Mouse (Mus musculus): ENCODE results near the gene Zfp326. TPM values are rescaled to one million over a fixed set of nuclear protein-coding genes. Genes with fewer than 3 reads are reported as not detected.

Zfp326 gene
- total and polyA plus RNA-seq, 2 experiments from 2014 or later = 30.5 to 40.8 TPM

- TF ChIP-seq CTCF (IDR thresholded peaks at IDR 0.05) = no peak
- 77% methylated on average over 3 of the region's 3 CpGs for WGBS
- Histone ChIP-seq H3K27ac (ENCODE audit: low read depth, low read length) (no peak overlapping the region), H3K36me3 (ENCODE audit: insufficient read depth, low read length) (no peaks in the 10 kb centered on the region), H3K9ac (replicated peaks; ENCODE audit: low read length, poor library complexity, severe bottlenecking) (no peak overlapping the region), H3K4me3 (ENCODE audit: low read depth, low read length) (no peak overlapping the region), H3K27me3 (ENCODE audit: insufficient read depth, low read length) (no peaks in the 10 kb centered on the region), H3K9me3 (ENCODE audit: low read length) (no peaks in the 10 kb centered on the region), H3K4me1 (ENCODE audit: insufficient read depth, low read length) (no peaks in the 10 kb centered on the region), H3K4me2 (ENCODE audit: low read depth, low read length, poor library complexity, severe bottlenecking) (no peak overlapping the region)
- DNase-seq (ENCODE audit: low spot score) (no peak), ATAC-seq (ENCODE audit: low FRiP score) (no peak)
Measured at GRCm38 (mm10) chr5:105871140-105871539, 5.2 kb upstream of the Zfp326 start.

DNA sequence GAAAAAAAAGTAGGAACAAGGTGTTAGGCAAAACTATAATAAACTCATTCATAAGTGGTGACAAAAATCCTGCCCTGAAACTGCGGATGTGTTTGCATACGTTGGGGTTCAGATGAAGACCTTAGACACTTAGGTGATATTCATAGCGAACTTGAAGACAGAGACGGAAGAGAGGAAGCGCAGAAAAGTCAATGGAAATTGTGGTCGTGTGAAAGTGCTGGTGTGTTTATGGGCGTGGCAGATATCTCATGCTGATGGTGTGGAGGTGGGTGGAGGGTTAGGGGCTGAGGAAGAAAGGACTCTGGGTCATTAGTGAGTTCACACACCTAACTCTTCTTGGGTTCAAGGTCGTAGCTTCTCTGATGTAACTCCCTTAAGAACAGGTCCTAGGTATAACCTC is 4.2 kb upstream of the Zfp326 start:
- Histone ChIP-seq H3K4me2 (ENCODE audit: low read depth, low read length, poor library complexity, severe bottlenecking) (no peak overlapping the region), H3K27ac (ENCODE audit: low read depth, low read length) (no peak overlapping the region), H3K36me3 (ENCODE audit: insufficient read depth, low read length) (no peaks in the 10 kb centered on the region), H3K27me3 (ENCODE audit: insufficient read depth, low read length) (no peaks in the 10 kb centered on the region), H3K4me1 (ENCODE audit: insufficient read depth, low read length) (no peaks in the 10 kb centered on the region), H3K9me3 (ENCODE audit: low read length) (no peaks in the 10 kb centered on the region), H3K4me3 (ENCODE audit: low read depth, low read length) (no peak overlapping the region), H3K9ac (replicated peaks; ENCODE audit: low read length, poor library complexity, severe bottlenecking) (no peak overlapping the region)
- TF ChIP-seq CTCF (IDR thresholded peaks at IDR 0.05) = no peak
- DNase-seq (ENCODE audit: low spot score) (no peak), ATAC-seq (ENCODE audit: low FRiP score) (no peak)
- WGBS = 85% methylated on average over 8 of the region's 8 CpGs

DNA sequence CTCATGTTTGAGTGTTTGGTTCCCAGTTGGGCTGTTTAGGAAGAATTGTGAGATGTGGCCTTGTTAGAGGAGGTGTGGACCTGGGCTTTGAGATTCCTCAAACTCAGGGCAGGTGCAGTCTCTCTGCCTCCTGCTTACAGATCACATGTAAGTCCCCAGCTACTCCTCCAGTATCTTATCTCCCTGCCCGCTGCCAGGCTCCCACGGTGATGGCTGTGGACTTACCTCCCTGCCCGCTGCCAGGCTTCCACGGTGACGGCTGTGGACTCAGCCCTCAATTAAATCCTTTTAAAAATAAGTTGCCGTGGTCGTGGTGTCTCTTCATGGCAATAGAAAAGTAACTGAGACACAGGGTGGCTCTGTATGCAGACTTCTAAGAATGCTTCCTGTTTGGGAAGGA is 3.4 kb upstream of the Zfp326 start:
- H3K9me3 ChIP-seq (ENCODE audit: low read length) = no peaks in the 10 kb centered on the region
- ATAC-seq (ENCODE audit: low FRiP score) = no peak
- H3K4me1 ChIP-seq (ENCODE audit: insufficient read depth, low read length) = peaks cover 2% of the 10 kb centered on the region; the same call in 1 of the 2 replicates

DNA sequence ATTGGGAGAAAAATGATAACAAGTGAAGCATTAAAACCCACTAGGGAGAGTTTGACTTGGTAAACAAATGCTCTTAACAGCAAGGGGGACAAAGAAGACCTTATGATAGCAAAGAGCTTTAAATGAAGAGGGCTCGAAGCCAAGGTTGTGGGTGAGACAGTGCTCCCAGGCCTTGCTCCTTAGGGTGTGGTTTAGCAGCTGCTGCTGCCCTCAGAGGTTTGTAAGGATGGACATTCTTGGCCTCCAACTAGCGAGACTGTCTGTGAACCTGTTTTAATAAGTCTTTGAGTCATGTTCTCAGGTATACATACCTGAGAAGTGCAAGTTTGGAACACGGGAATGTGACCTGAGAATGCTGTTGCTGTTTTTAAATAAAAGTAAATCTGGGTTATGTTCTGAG is 2.6 kb upstream of the Zfp326 start:
- peaks cover 9% of the 10 kb centered on the region for H3K4me1 ChIP-seq (ENCODE audit: insufficient read depth, low read length)
- DNase-seq (ENCODE audit: low spot score) (no peak), ATAC-seq (ENCODE audit: low FRiP score) (no peak)
- no peak overlapping the region for H3K4me3 ChIP-seq (ENCODE audit: low read depth, low read length)
- no peaks in the 10 kb centered on the region for H3K9me3 ChIP-seq (ENCODE audit: low read length)
- no peaks in the 10 kb centered on the region for H3K27me3 ChIP-seq (ENCODE audit: insufficient read depth, low read length)
- no peak for TF ChIP-seq CTCF (IDR thresholded peaks at IDR 0.05)
- H3K4me2 ChIP-seq (ENCODE audit: low read depth, low read length, poor library complexity, severe bottlenecking) = no peak overlapping the region
- H3K36me3 ChIP-seq (ENCODE audit: insufficient read depth, low read length) = no peaks in the 10 kb centered on the region
- 81% methylated on average over 3 of the region's 3 CpGs for WGBS
- H3K27ac ChIP-seq (ENCODE audit: low read depth, low read length) = no peak overlapping the region
- H3K9ac ChIP-seq (replicated peaks; ENCODE audit: low read length, poor library complexity, severe bottlenecking) = no peak overlapping the region

More for the DNA sequence above, 3.4 kb upstream of the Zfp326 start:
- no peak for TF ChIP-seq CTCF (IDR thresholded peaks at IDR 0.05)
- H3K36me3 ChIP-seq (ENCODE audit: insufficient read depth, low read length) = no peaks in the 10 kb centered on the region
- no peak overlapping the region for H3K4me3 ChIP-seq (ENCODE audit: low read depth, low read length)
- no peak overlapping the region for H3K27ac ChIP-seq (ENCODE audit: low read depth, low read length)
- no peak for DNase-seq (ENCODE audit: low spot score)
- no peak overlapping the region for H3K9ac ChIP-seq (replicated peaks; ENCODE audit: low read length, poor library complexity, severe bottlenecking)
- 42% methylated on average over 7 of the region's 7 CpGs for WGBS
- H3K4me2 ChIP-seq (ENCODE audit: low read depth, low read length, poor library complexity, severe bottlenecking) = no peak overlapping the region
- no peaks in the 10 kb centered on the region for H3K27me3 ChIP-seq (ENCODE audit: insufficient read depth, low read length)

- no peak for DNase-seq (ENCODE audit: low spot score)
- Histone ChIP-seq H3K9ac (replicated peaks; ENCODE audit: low read length, poor library complexity, severe bottlenecking) (no peak overlapping the region), H3K27me3 (ENCODE audit: insufficient read depth, low read length) (no peaks in the 10 kb centered on the region), H3K27ac (ENCODE audit: low read depth, low read length) (no peak overlapping the region), H3K36me3 (ENCODE audit: insufficient read depth, low read length) (no peaks in the 10 kb centered on the region), H3K4me1 (ENCODE audit: insufficient read depth, low read length) (peaks cover 9% of the 10 kb centered on the region), H3K9me3 (ENCODE audit: low read length) (no peaks in the 10 kb centered on the region), H3K4me2 (ENCODE audit: low read depth, low read length, poor library complexity, severe bottlenecking) (no peak overlapping the region), H3K4me3 (ENCODE audit: low read depth, low read length) (no peak overlapping the region)
- no peak for TF ChIP-seq CTCF (IDR thresholded peaks at IDR 0.05)
- ATAC-seq (ENCODE audit: low FRiP score) = no peak
- WGBS = 97% methylated on average over 11 of the region's 11 CpGs
Measured at GRCm38 (mm10) chr5:105874476-105874875, 1.9 kb upstream of the Zfp326 start.

DNA sequence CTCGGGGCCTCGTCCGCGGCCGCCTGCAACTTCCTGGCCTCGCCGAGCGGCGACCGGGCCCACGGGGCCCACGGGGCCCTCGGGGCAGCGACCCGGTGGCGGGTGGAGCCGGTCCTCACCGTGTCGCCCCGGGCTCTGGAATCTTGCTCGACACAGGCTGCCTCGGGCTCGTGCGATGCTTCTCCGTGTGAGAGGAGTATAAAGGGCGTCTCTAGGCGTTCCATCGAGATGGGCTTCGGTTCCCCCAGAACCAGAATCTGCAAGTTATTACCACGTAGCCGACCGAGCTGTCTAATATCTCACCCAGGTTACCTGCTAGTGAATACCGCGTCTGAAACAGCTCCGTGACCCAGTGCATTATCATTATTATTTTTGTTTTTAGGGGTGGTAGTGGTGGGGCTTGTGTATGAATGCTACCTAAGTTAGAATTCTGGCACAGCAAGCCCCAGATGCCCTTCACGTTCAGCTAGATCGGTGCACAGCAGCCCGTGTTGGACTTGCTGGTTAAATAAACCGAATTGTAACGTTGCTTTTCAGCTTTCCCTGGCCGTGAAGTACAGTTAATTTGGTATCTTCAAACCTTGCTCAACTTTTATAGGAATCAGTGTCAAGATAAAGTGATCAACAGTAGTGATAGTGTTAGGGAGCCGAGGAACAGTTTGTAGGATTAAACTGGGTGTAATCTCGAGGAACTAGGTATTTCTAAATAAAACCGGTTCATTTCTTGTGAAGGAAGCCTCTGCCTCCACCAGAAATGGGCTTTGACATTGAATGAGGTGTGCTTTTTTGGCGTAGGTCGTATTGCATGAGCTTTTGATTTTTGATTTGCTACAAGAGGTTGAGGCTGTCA is 785 bp downstream of the Zfp326 start:
- H3K4me3 ChIP-seq (ENCODE audit: low read depth, low read length) = peak overlapping the region; percentile 95
- peak overlapping the region; percentile 77 for H3K4me2 ChIP-seq (ENCODE audit: low read depth, low read length, poor library complexity, severe bottlenecking)
- H3K27ac ChIP-seq (ENCODE audit: low read depth, low read length) = peak overlapping the region; percentile 94
- H3K9me3 ChIP-seq (ENCODE audit: low read length) = no peaks in the 10 kb centered on the region
- H3K4me1 ChIP-seq (ENCODE audit: insufficient read depth, low read length) = peaks cover 9% of the 10 kb centered on the region
- under 1% methylated on average over 41 of the region's 46 CpGs for WGBS
- ATAC-seq (ENCODE audit: low FRiP score) = no peak; the same call in 1 of the 2 replicates
- DNase-seq (ENCODE audit: low spot score) = peak; percentile 20
- no peaks in the 10 kb centered on the region for H3K36me3 ChIP-seq (ENCODE audit: insufficient read depth, low read length)
- H3K27me3 ChIP-seq (ENCODE audit: insufficient read depth, low read length) = no peaks in the 10 kb centered on the region
- H3K9ac ChIP-seq (replicated peaks; ENCODE audit: low read length, poor library complexity, severe bottlenecking) = peak overlapping the region; percentile 96
- TF ChIP-seq CTCF (IDR thresholded peaks at IDR 0.05) = no peak

Data from midbrain, postnatal 0 days (tissue).